Mouse (Mus musculus): ENCODE measurements at regions not wholly inside any gene's neighbourhood (a gene's known extent, or its start where the extent isn't known, plus 50 kb on each side); places are given as distances from the start of the nearest gene placed in this dataset.

DNA sequence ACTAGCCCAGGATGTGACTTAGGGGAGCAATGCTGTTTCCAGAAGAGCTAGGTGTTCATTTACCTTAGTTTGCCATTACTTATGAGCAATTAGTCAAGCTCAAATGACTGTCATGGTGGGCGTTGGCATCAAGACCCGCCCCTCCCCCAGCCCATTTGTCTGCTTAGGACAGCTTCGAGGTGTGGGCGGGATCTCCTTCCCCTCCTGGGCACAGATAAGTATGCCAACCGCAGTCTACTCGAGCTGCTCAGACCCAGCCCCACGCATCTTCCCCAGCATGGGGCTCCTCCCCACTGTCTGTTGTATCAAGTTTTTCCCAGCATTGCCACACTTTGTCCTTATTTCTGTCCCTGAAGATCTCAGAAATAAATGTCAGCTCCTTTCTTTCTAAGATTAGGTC is 179.6 kb downstream of the Sp3 start:
- DNase-seq (ENCODE audit: low spot score in 2 of 2): no peak

DNA sequence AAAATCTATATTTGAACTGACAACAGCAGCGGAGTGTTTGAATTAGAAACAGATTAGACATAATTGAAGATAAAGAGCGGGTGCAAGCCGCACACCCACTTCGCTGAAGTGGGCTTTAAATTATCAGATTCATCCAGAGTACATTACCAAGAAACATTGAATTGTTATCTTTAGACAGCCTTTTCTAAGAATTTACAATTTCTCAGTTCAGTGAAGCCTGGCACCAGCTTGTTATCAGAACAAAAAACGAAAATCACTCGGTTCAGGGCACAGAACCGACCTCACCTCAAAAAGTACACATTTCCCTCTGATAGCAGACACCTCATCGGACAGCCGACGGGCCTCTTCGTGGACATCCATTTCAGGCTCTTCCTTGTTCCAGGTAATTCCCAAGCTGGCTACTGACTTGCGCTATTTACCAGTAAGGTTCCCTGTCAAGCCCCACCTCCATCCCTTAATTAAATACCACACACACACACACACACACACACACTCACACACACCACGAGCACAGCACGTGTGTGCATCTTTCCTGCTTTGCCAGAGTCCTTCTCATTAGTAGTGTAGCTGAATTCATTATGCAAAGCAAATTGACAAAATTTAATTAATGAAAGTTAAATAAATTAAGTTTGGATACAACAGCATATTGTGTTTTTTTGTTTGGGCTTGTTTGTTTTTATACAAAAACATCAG is 166.8 kb downstream of the Sp3 start:
- DNase-seq (ENCODE audit: low spot score in 2 of 2): no peak

DNA sequence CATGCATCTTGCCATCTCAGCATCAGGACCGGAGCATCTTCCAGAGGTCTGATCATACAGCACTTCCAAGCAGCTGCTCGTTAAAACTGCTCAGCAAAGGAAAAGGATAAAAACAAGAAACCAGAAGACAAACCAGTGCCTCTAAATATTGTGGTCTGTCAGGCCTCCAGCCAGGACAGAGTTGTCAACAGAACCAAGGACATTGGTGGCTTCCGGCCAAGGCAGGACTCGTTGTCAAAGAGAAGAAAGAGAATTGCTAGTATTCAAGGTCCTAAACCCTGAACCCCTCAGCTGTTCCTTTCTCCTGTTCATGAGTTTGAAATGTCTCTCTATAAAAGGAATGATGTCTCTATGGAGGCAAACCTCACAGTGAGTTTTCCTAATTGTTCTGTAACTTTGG is 155.0 kb downstream of the Sp3 start:
- no peak for DNase-seq (ENCODE audit: low spot score in 2 of 2)

DNA sequence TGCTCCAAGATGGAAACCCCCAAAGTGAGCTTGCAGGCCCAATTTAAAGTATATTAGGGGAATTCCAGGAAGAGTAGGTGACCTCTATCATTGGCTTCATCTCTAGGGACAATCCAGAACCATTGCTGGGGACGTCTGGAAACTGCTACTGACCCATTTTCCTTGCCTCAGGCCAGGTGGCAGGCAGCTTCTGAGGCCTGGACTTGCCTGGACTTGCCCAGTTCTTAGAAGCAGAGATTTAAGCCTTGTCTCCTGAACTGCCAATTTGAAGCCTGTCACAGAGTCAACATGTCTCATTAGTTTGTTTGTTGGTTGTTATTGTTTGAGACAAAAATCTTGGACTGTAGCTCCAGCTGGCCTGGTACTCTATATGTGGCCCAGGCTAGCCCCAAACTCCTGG is 151.1 kb downstream of the Sp3 start:
- DNase-seq (ENCODE audit: low spot score in 2 of 2): no peak

DNA sequence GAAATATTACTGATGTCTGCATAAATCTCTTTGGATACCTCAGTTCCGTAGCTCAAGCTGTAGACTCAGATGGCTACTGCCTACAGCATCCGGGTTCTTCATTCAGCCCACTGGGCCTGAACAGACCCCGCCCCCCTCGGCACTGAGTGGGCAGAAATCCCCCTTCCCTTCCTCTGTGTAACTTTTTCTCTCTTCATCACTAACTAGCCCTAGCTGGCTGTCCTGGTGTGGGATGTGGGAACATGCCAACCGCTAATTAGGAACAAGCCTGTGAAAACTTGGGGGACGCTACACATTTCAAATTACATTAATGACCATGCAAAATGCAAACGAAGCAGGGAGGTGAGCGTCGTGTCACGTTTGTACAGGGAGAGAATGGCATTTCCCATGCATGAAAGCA is 147.5 kb downstream of the Sp3 start:
- no peak for DNase-seq (ENCODE audit: low spot score in 2 of 2)

DNA sequence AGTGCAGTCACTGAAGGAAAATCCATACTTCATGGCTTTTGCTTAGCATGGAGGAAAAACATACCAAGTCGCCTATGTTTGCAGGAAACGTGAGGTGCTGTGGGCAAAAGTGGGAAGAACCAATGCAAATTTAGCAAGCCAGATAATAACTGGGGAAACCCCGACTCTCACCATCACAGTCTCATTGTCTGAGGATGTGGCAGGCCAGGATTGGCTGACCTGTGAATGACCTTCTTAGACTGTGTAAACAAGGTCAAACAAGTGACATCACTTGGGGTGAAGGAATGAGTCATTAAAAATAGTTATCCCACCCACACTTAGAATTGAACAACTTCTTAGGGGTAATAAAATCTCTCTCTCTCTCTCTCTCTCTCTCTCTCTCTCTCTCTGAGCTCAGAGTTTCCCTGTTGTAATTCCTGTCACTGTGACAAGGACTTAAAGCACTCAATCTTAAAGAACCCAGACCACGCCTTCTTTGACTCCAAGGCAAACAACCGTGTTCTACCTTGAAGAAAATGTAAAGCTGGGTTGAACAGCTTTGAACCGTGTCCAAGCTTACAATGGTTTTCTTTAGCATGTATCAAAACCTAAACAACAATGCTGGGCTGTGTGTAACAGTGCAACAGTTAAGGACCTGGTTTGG is 142.0 kb downstream of the Sp3 start:
- no peak for DNase-seq (ENCODE audit: low spot score in 2 of 2)

DNA sequence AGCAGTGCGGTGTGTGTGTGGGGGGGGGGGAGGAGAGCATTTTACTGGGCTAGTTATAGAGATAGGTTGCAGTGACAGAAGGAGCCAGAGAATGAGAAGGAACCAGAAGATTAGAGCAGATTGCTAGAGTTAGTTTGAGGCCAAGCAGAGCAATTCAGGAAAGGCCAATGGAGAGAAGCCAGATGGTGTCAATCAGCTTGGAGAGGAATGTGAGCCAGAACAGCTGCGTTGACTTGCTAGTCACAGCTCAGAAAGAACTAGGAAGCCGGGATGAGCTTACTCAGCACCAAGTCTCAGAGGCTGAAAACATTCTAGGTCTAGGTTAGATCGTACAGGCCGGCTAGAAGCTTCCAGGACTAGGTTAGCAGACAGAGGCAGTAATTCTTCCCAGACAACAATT is 140.6 kb downstream of the Sp3 start:
- DNase-seq (ENCODE audit: low spot score in 2 of 2): no peak

DNA sequence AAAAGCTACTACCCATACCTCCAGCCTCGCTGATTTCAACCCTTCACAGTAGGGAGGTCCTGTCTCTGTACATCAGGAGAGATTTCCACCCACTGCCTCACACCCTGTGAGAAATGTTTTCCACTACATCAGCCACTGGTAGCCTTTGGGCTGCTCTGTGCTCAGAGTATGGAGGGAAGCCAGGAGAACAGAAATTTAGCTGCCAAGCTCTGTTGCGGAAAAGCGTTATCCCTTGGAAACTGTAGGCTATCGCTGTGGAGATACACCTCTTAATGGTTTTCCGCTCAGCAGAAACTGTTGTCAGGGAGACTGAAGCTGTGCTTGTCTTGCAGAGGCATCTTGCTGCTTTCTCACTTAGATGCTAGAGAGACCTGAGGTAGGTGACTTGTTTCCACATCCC is 138.9 kb downstream of the Sp3 start:
- no peak for DNase-seq (ENCODE audit: low spot score in 2 of 2)

DNA sequence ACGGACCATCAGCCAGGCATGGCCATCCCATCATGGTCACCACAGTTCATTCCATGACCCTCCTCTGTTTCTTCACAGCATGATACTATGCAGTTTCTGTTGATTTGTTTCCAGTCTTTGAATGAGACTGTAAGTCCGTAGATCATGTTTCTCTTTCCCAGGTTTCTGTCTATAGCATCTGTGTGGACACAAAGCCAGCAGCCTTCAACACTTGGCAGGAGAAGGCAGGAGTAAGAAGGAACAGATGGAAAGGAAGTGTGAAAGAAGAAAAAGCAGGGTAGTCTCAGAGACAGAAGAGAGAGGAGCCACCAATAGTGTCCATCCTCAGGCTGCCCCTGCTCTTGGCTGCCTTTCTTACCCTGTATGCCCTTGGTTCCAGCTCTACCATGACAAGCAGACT is 136.6 kb downstream of the Sp3 start:
- DNase-seq (ENCODE audit: low spot score in 2 of 2): no peak

DNA sequence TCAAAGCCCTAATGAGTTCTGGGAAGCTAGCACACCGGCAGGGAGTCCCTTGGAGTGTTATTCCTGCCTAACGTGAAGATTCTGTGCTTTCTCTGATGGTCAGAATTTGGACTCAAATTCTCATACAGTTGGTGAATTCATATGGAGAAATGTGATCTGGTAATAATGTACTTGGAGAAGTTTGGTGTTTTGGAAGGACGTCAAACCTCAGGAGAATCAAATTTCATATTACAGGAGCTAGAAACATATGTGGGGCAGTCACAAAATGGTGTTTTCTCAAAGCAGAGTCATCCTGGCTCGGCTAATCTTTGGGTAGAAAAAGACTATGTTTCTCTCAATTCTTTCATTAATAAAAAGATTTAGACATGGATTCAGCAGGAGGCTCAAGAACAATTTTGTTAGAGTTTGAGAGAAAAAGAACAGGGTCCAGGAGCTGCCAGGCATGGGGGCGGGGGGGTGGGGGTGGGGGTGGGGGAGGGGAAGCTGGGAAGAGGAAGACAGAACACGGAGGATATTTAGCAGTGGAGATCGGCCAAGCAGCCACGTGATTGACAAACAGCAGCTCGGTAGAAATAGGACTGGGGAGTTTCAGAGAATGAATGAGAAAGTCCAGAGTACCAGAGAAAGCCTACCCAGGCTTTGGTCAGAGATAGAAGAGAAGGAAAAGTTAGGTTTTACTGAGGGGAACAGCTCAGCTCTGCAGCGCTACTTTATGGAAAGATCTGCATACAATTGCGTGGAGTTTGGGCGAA is 130.6 kb downstream of the Sp3 start:
- no peak for DNase-seq (ENCODE audit: low spot score in 2 of 2)

DNA sequence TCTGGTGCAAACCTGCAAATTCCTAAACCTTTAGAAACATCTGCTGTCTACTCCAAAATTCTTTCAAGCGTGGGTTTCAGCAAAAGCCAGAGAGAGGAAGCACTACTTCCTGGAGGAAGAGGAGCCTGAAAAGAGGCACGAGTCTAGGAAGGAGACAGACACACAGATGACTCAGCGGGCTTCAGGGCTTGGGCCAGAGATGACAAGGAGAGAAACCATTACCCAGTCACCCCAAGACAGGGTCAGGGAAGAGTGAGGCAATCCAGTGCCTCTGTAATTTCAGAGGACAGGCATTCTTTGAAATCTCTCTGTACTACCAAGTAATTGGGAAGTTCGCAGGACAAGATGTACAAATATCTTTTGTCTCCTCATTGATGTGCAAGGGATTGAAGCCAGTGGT is 127.7 kb downstream of the Sp3 start:
- no peak for DNase-seq (ENCODE audit: low spot score in 2 of 2)

DNA sequence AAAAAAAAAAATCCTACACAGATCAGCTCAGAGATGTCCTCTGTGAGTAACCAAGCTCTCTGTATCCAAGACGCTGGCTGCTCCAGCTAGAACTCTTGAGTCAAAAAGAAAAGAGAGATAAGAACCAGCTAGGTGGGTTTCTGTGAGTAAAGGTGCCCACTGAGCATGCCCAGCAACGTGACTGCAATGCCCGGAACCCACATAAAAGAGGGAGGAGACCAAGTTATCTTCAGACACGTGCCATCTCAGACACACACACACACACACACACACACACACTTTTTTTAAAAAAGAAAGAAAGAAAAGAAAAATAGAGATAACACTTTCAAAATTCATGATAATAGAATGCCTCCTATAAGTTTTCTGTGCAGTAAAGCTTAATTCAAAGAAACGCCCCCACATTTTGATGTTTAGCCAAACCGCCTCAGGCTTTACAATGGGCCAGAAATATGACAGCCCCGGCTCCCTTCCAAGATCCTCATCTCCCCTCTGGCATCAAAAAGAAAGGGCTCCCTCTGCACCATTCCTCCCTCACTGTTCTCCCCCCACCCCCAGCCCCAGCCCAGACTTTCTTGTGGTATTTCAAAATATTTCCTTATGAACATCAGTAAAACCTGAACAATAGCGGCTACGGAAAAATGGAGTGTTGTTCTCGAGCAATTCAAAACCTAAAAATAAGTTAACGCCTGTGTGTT is 124.8 kb downstream of the Sp3 start:
- no peak for DNase-seq (ENCODE audit: low spot score in 2 of 2)

DNA sequence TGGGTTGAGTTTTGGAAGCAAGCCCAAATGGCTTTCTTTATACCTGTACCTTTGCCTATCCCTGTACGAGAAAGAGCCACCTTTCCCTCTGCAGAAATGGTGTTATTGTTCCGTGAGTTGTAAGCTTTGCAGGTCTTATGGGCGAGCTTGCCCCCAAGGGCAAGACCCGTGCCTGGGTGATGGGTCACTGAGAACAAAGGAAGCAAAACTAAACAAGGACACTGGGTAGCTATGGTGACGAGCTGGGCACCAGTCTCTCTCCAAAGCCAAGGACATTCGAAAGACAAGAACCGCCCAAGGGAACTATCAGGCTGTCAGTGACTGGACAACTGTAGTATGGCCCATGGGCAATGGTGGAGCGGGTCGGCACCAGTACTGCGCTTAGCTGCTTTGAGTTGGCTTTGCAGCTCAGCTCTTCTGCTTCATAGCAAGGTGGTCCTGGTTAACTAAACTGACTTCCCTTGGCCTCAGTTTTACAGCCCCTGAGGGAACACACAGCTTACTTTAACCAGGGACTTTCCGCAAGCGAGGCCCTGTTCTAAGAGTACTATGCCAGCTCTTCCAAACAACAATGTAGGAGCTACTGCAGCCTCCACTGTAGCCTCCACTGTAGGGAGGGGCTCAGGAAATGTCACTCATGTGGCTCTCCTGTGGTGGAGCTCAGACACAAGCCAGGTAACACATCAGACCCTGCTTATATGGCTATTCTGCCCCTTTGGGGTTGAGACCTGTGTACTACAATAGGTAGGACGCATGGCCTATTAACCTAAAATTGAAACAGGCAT is 124.1 kb downstream of the Sp3 start:
- no peak for DNase-seq (ENCODE audit: low spot score in 2 of 2)

DNA sequence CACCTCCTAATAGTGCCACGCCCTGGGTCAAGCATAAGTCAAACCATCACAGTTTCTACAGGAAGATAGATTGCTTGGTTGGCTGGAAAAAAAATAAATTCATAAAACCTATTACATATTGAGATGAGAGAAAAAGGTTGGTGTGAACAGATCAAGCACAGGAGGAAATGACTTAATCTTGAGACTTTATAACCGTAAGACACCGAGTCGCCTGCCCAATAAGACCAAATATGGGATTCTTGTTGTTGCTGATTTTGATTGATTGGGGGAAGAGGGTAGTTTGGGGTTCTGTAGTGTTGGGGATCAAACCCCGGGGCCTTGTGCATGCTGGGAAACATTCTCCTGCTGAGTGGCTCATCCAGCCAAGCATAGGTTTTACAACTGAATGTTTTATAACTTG is 122.9 kb downstream of the Sp3 start:
- no peak for DNase-seq (ENCODE audit: low spot score in 2 of 2)

DNA sequence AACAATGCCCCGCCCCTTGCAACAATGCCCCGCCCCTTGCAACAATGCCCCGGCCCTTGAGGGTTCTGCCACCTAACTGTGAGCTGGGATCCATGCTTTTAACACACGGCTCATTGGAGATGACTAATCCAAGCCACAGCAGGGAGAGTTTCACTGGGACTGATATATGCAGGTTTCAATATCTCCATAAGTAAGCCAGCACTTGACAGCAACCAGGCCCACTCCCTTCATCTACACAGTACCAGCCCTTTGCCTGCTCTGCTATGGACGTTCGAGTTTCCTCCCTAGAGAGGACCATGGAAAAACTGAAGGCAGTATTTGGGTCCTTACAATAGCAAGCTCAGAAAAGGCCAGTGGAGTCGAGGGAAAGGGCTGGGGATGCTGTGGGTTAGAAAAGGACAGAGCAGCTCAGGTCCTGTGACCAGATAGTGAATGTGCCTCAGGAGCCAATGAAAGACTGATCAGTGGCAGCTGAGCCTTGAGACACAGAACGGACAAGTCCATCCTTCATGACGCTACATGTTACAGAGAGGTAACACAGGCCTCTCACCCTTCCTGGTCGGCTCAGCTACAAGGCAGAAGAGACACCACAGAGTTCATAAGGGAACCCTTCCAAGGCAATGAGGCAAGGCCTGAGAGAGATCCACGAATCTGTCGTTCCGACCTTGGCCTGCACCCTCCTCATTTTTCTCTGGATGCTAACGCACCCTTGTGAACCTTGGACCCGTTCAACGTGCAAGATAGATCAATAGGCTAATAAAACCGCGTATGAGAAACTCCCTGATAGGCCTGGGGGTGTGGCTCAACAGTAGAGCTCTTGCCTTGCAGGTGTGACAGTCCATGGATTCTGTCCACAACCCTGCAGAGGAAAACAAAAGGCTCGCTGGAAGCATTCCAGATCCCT is 114.5 kb downstream of the Sp3 start:
- DNase-seq (ENCODE audit: low spot score in 2 of 2): no peak

DNA sequence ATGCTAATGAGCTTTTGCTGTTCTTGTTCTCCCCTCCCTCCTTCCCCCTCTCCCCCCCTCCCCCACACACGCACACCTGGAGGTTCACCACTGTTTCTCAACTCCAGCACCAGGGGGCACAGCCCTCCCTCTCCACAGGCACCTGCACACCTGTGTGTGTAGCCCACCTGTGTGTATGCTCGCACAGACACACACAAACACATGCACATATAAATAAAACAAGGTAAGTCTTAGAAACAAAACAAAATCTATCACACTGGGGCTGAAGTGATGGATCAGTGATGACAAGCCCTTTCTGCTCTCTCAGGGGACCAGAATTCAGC is 113.9 kb downstream of the Sp3 start:
- DNase-seq (ENCODE audit: low spot score in 2 of 2): no peak

DNA sequence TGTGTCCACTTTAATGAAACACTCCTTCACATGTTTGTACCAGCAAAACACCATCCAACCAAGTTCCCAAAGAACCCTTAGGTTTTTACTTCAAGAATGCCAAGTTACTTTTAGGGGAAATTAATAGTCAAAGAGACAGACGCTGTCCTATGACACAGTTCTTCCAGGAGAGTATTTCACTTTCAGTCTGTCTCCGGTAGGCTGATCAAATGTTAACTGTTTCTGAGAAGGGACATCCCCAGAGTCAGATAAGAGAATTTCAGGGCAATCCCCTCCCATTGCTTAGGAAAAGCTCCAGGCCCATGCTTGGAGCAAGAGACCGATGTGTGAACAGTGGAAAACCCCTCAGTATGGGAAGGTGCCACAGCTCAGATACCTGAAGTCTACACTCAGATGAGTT is 112.1 kb downstream of the Sp3 start:
- DNase-seq (ENCODE audit: low spot score in 2 of 2): no peak

DNA sequence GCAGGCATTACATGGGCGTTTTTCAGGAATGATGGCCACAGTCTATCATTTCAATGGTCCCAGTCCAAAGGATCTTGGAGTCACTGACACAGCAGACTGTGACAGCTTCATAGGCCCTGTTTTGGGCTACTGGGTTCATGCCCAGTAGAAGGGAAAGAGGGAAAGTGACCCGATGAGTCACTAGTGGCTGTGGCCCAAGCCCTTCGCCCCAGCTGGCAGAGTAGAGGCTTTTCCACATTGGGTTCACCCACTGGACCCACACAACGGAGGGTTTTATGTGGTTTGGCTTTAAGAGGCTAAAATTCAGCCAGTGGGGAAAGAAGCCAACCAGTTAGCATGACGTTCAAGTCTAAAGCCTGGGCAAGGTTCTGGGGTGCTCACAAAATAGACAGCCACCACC is 108.4 kb downstream of the Sp3 start:
- no peak for DNase-seq (ENCODE audit: low spot score in 2 of 2)

DNA sequence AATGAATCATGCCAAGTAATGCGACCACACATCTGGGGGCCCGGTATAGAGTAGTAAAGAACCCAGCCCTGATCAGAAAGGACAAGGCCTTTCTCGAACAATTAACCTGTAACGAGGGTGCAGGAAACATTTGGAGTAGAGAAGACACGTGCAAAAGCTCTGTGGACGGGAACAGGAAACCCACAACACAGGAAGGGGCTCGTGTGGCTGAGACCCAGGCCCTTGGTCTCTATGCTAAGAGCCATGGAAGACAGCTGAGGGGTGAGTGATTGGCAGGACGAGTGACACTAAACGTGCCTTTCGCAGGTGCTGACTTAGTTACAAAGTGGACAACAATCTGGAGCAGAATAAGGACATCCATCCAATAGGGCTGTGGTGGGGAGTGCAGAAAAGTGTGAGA is 106.3 kb downstream of the Sp3 start:
- DNase-seq (ENCODE audit: low spot score in 2 of 2): no peak

DNA sequence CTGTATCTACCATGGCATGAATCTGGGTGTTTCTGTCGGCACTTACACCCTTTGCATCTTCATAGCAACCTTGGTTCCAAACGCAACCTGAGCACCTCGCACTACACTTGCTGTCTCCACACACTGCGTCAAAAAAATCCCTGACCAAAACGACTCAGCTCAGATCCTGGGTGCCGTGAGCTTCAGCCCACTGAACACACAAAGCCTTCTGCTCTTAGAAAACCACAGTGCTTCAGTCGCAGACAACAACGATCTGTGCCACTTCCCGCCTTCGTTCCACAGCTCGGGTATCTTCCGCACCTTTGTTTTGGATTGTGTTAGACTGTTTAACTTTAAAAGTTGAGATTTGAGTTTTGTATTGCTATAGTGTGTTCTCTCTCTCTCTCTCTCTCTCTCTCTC is 105.7 kb downstream of the Sp3 start:
- DNase-seq (ENCODE audit: low spot score in 2 of 2): no peak

DNA sequence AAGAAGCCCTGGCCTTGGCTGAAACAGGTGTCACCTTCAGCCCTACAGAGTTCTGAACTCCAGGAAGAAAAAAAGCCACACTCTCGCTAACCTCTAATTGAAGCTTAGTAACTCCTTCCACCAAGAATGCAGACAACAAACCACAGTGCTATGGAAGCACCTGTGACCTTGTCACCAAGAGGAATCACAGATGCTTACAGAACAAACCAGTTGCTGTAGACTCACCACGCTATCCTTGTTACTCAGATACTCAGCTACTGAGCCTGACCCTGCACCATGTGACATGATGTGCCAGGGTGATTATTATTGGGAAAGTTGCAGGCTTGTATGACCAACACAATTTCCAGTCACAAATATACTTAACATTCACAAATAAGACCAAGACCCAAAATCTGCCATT is 104.6 kb downstream of the Sp3 start:
- DNase-seq (ENCODE audit: low spot score in 2 of 2): no peak
